Mouse (Mus musculus) kidney, postnatal 4 days (tissue): ENCODE results near the gene Col4a2.

Experiments
- DNase-seq, 2 experiments: peaks; one replicate each; pipeline ENCODE4 v3.0.0; 2021; ENCODE audit warnings: mixed read lengths in 2 of 2

Col4a2 gene

GRCm38 (mm10) chr8:11387282-11387681, 74.7 kb downstream of the Col4a2 start:
- no peak for DNase-seq

- DNase-seq = no peak
These were observed 76.9 kb downstream of the Col4a2 start for GRCm38 (mm10) chr8:11389275-11390050.

GRCm38 (mm10) chr8:11392739-11393138, 80.1 kb downstream of the Col4a2 start:
- DNase-seq = peak; percentile 89 to 90

- DNase-seq = peak; percentile 59 to 77
These were observed 80.6 kb downstream of the Col4a2 start for GRCm38 (mm10) chr8:11393161-11393560.

- no peak for DNase-seq
These were observed 81.0 kb downstream of the Col4a2 start for GRCm38 (mm10) chr8:11393607-11394006.

- DNase-seq = peak in 1 of 2 experiments; percentile 53
These were observed 82.2 kb downstream of the Col4a2 start for GRCm38 (mm10) chr8:11394773-11395172.

- no peak for DNase-seq
These were observed 83.0 kb downstream of the Col4a2 start for GRCm38 (mm10) chr8:11395601-11396000.

GRCm38 (mm10) chr8:11396111-11396510, 83.5 kb downstream of the Col4a2 start:
- DNase-seq = peak; percentile 37 to 51

- DNase-seq = no peak
These were observed 84.5 kb downstream of the Col4a2 start for GRCm38 (mm10) chr8:11397126-11397525.

- DNase-seq = peak in 1 of 2 experiments; percentile 56
These were observed 87.1 kb downstream of the Col4a2 start for GRCm38 (mm10) chr8:11399706-11400105.

- DNase-seq = peak; percentile 51 to 60
These were observed 87.6 kb downstream of the Col4a2 start for GRCm38 (mm10) chr8:11400244-11400643.

- no peak for DNase-seq
These were observed 88.6 kb downstream of the Col4a2 start for GRCm38 (mm10) chr8:11401183-11401582.

GRCm38 (mm10) chr8:11402220-11402619, 89.6 kb downstream of the Col4a2 start:
- DNase-seq = no peak

- no peak for DNase-seq
These were observed 91.2 kb downstream of the Col4a2 start for GRCm38 (mm10) chr8:11403813-11404212.

- DNase-seq = no peak
These were observed 92.0 kb downstream of the Col4a2 start for GRCm38 (mm10) chr8:11404614-11405013.

- peak; percentile 79 to 88 for DNase-seq
These were observed 93.3 kb downstream of the Col4a2 start for GRCm38 (mm10) chr8:11405722-11406481.

- DNase-seq = peak in 1 of 2 experiments; percentile 42
These were observed 99.0 kb downstream of the Col4a2 start for GRCm38 (mm10) chr8:11411504-11412124.

- DNase-seq = no peak
These were observed 99.8 kb downstream of the Col4a2 start for GRCm38 (mm10) chr8:11412450-11412849.

GRCm38 (mm10) chr8:11414304-11414703, 101.7 kb downstream of the Col4a2 start:
- DNase-seq = no peak

- no peak for DNase-seq
These were observed 102.5 kb downstream of the Col4a2 start for GRCm38 (mm10) chr8:11415089-11415488.

- no peak for DNase-seq
These were observed 105.2 kb downstream of the Col4a2 start for GRCm38 (mm10) chr8:11417762-11418161.

GRCm38 (mm10) chr8:11419232-11419631, 106.6 kb downstream of the Col4a2 start:
- no peak for DNase-seq

- peak; percentile 77 to 80 for DNase-seq
These were observed 107.0 kb downstream of the Col4a2 start for GRCm38 (mm10) chr8:11419645-11420044.
